Mouse (Mus musculus): Measurements from ENCODE around the gene Hist2h2ab. TPM values are rescaled to one million over a fixed set of nuclear protein-coding genes. Genes with fewer than 3 reads are reported as not detected.
"Not testable (repeated sequence)": the region's sequence is repeated elsewhere in the genome, so short reads cannot be mapped to it uniquely, and the experiment has no call there.

The Hist2h2ab gene
- polyA plus RNA-seq, 1 experiment, result not detected

DNA sequence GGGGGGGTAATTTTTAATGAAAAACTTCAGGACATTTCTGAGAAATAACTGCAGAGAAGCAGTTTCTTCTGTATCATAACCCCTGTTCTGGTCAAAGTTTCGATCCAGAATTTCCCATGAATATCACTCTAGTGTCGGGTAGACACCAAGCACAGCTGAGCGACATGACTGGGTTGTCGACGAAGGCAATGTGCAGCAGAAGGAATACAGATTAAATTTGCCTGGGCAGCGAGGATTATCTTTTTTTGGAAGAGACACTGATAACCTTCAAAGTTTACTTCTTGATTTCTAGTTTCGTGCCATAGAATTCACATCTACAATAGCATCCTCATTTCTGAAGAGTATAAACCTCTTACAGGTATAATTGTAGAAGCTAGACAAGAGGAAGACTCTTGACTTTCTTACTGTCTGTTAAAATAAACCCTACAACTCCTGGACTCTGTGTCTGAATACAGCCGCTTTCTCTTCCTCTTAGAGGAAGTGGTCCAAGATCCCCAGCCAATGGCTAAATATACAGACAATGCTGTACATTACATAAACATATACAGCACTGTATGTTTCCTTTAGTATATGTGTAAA, 46.6 kb downstream of the Hist2h2ab start:
- H3K4me2 ChIP-seq (ENCODE audit: low read depth), result no peak overlapping the region
- no peak overlapping the region for H3ac ChIP-seq (ENCODE audit: control insufficient read depth, insufficient read length)
- H3K36me3 ChIP-seq (ENCODE audit: control insufficient read depth, insufficient read depth), result no peaks in the 10 kb centered on the region
- TF ChIP-seq CEBPB (IDR thresholded peaks at IDR 0.05; ENCODE audit: insufficient read depth, poor library complexity, severe bottlenecking) (no peak), E2F4 (IDR thresholded peaks at IDR 0.05; ENCODE audit: insufficient read depth) (no peak), REST (IDR thresholded peaks at IDR 0.05; ENCODE audit: insufficient read depth, insufficient read length) (no peak), TCF12 (IDR thresholded peaks at IDR 0.05; ENCODE audit: insufficient read depth, poor library complexity, severe bottlenecking) (no peak), MYOG (IDR thresholded peaks at IDR 0.05; ENCODE audit: control insufficient read depth in 1 of 3, insufficient read depth in 1 of 3, insufficient read length in 2 of 3, low read depth in 2 of 3) (no peak), USF1 (IDR thresholded peaks at IDR 0.05; ENCODE audit: low read depth) (no peak), TCF3 (IDR thresholded peaks at IDR 0.05; ENCODE audit: insufficient read length, low read depth) (no peak), MYOD1 (IDR thresholded peaks at IDR 0.05; ENCODE audit: control insufficient read depth in 1 of 3, insufficient read length in 2 of 3, low read depth in 2 of 3) (no peak), POLR2A (IDR thresholded peaks at IDR 0.05; ENCODE audit: insufficient read length, low read depth) (no peak), SRF (IDR thresholded peaks at IDR 0.05; ENCODE audit: control insufficient read depth, insufficient read length, low read depth) (no peak), POLR2AphosphoS2 (IDR thresholded peaks at IDR 0.05; ENCODE audit: insufficient read length, low read depth) (no peak), MAX (IDR thresholded peaks at IDR 0.05; ENCODE audit: low read depth) (no peak)
- H3K4me3 ChIP-seq, result no peak overlapping the region
- H3K79me2 ChIP-seq (ENCODE audit: control insufficient read depth, insufficient read depth), result no peaks in the 10 kb centered on the region
- H3K27me3 ChIP-seq (ENCODE audit: control insufficient read depth, insufficient read depth, insufficient read length), result no peaks in the 10 kb centered on the region

DNA sequence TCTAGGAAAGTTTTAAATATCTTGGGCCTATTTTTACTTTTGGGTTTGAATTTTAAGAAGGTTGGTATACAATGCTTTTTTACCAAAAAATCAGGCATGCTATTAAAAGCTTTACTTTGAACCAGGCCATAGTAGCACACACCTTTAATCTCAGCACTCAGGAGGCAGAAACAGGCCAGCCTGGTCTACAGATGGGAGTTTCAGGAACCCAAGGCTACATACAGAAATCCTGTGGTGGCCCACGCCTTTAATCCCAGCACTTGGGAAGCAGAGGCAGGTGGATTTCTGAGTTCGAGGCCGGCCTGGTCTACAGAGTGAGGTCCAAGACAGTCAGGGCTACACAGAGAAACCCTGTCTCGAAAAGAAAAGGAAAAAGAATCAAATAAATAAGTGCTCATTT, 47.9 kb downstream of the Hist2h2ab start:
- no peak for TF ChIP-seq MAX (IDR thresholded peaks at IDR 0.05; ENCODE audit: low read depth)
- no peak for TF ChIP-seq TCF3 (IDR thresholded peaks at IDR 0.05; ENCODE audit: insufficient read length, low read depth)
- TF ChIP-seq POLR2A (IDR thresholded peaks at IDR 0.05; ENCODE audit: insufficient read length, low read depth), result no peak
- TF ChIP-seq USF1 (IDR thresholded peaks at IDR 0.05; ENCODE audit: low read depth), result no peak
- no peak for TF ChIP-seq MYOG (IDR thresholded peaks at IDR 0.05; ENCODE audit: control insufficient read depth in 1 of 3, insufficient read depth in 1 of 3, insufficient read length in 2 of 3, low read depth in 2 of 3)
- TF ChIP-seq POLR2AphosphoS2 (IDR thresholded peaks at IDR 0.05; ENCODE audit: insufficient read length, low read depth), result no peak
- TF ChIP-seq REST (IDR thresholded peaks at IDR 0.05; ENCODE audit: insufficient read depth, insufficient read length), result no peak
- TF ChIP-seq CEBPB (IDR thresholded peaks at IDR 0.05; ENCODE audit: insufficient read depth, poor library complexity, severe bottlenecking), result no peak
- no peak for TF ChIP-seq E2F4 (IDR thresholded peaks at IDR 0.05; ENCODE audit: insufficient read depth)
- TF ChIP-seq TCF12 (IDR thresholded peaks at IDR 0.05; ENCODE audit: insufficient read depth, poor library complexity, severe bottlenecking), result no peak
- TF ChIP-seq SRF (IDR thresholded peaks at IDR 0.05; ENCODE audit: control insufficient read depth, insufficient read length, low read depth), result no peak
- no peak for TF ChIP-seq MYOD1 (IDR thresholded peaks at IDR 0.05; ENCODE audit: control insufficient read depth in 1 of 3, insufficient read length in 2 of 3, low read depth in 2 of 3)
- H3K79me2 ChIP-seq (ENCODE audit: control insufficient read depth, insufficient read depth), result no peaks in the 10 kb centered on the region
- no peak overlapping the region for H3ac ChIP-seq (ENCODE audit: control insufficient read depth, insufficient read length)
- H3K27me3 ChIP-seq (ENCODE audit: control insufficient read depth, insufficient read depth, insufficient read length), result no peaks in the 10 kb centered on the region
- H3K4me2 ChIP-seq (ENCODE audit: low read depth), result peak overlapping the region; percentile 82
- peak overlapping the region; percentile 46 for H3K4me3 ChIP-seq
- no peaks in the 10 kb centered on the region for H3K36me3 ChIP-seq (ENCODE audit: control insufficient read depth, insufficient read depth)

GRCm38 (mm10) chr3:96268051-96268775, 48.5 kb downstream of the Hist2h2ab start, which contains the start of gene Hist2h3b:
TSS of gene Hist2h3b (plus strand) at chr3:96268654.
- Histone ChIP-seq H3ac (ENCODE audit: control insufficient read depth, insufficient read length) (peak within 1 kb of the TSS; percentile 46), H3K4me2 (ENCODE audit: low read depth) (peak within 1 kb of the TSS; percentile 82), H3K36me3 (ENCODE audit: control insufficient read depth, insufficient read depth) (no peaks in the 10 kb centered on the region), H3K4me3 (peak within 1 kb of the TSS; percentile 46), H3K27me3 (ENCODE audit: control insufficient read depth, insufficient read depth, insufficient read length) (no peaks in the 10 kb centered on the region), H3K79me2 (ENCODE audit: control insufficient read depth, insufficient read depth) (no peaks in the 10 kb centered on the region)
- TF ChIP-seq POLR2AphosphoS2 (IDR thresholded peaks at IDR 0.05; ENCODE audit: insufficient read length, low read depth) (peak; percentile 92), MYOD1 (IDR thresholded peaks at IDR 0.05; ENCODE audit: control insufficient read depth in 1 of 3, insufficient read length in 2 of 3, low read depth in 2 of 3) (no peak), REST (IDR thresholded peaks at IDR 0.05; ENCODE audit: insufficient read depth, insufficient read length) (no peak), E2F4 (IDR thresholded peaks at IDR 0.05; ENCODE audit: insufficient read depth) (no peak), USF1 (IDR thresholded peaks at IDR 0.05; ENCODE audit: low read depth) (no peak), POLR2A (IDR thresholded peaks at IDR 0.05; ENCODE audit: insufficient read length, low read depth) (peak; percentile 85), TCF3 (IDR thresholded peaks at IDR 0.05; ENCODE audit: insufficient read length, low read depth) (no peak), TCF12 (IDR thresholded peaks at IDR 0.05; ENCODE audit: insufficient read depth, poor library complexity, severe bottlenecking) (no peak), CEBPB (IDR thresholded peaks at IDR 0.05; ENCODE audit: insufficient read depth, poor library complexity, severe bottlenecking) (0 out of 2 replicates have a peak, but pooled peaks have one; percentile 40), MYOG (IDR thresholded peaks at IDR 0.05; ENCODE audit: control insufficient read depth in 1 of 3, insufficient read depth in 1 of 3, insufficient read length in 2 of 3, low read depth in 2 of 3) (no peak)

DNA sequence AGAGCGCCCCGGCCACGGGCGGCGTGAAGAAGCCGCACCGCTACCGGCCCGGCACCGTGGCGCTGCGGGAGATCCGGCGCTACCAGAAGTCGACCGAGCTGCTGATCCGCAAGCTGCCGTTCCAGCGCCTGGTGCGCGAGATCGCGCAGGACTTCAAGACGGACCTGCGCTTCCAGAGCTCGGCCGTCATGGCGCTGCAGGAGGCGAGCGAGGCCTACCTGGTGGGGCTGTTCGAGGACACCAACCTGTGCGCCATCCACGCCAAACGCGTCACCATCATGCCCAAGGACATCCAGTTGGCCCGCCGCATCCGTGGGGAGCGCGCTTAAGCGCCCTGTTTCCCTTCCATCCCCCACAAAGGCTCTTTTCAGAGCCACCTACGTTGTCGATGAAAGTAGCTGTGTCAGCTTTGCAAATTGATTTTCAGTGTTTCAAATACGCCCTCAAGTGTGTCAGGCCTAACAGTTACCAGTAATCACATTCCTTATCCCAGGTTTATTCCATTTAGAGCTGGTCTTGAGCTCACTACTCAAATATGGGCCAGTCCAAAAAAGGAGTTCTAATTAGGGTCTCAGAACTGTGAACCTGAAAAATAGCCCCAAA, 49.2 kb downstream of the Hist2h2ab start:
- H3K36me3 ChIP-seq (ENCODE audit: control insufficient read depth, insufficient read depth), result not testable (repeated sequence)

More for the DNA sequence above, 49.2 kb downstream of the Hist2h2ab start:
- Histone ChIP-seq H3K4me2 (ENCODE audit: low read depth) (peak overlapping the region; percentile 82), H3ac (ENCODE audit: control insufficient read depth, insufficient read length) (peak overlapping the region; percentile 46), H3K4me3 (peak overlapping the region; percentile 46)
- H3K27me3 ChIP-seq (ENCODE audit: control insufficient read depth, insufficient read depth, insufficient read length); H3K79me2 ChIP-seq (ENCODE audit: control insufficient read depth, insufficient read depth): not testable (repeated sequence)
- TF ChIP-seq POLR2AphosphoS2 (IDR thresholded peaks at IDR 0.05; ENCODE audit: insufficient read length, low read depth), result peak; percentile 90
- TF ChIP-seq POLR2A (IDR thresholded peaks at IDR 0.05; ENCODE audit: insufficient read length, low read depth), result peak; percentile 84

Other genes with a start within 250 kb of the Hist2h2ab start
- gene Plekho1, start 223.9 kb upstream of the Hist2h2ab start, polyA plus RNA-seq (2012; fragmentation: generic; extraction: Trizol), result 107 TPM
- 22.0 TPM for gene Vps45, start 161.4 kb upstream of the Hist2h2ab start, polyA plus RNA-seq (2012; fragmentation: generic; extraction: Trizol)
- 16.4 TPM for gene Otud7b, start 115.3 kb upstream of the Hist2h2ab start, polyA plus RNA-seq (2012; fragmentation: generic; extraction: Trizol)
- gene Mtmr11, start 57.9 kb upstream of the Hist2h2ab start, polyA plus RNA-seq (2012; fragmentation: generic; extraction: Trizol), result 4.6 TPM
- 77.5 TPM for gene Sf3b4, start 47.5 kb upstream of the Hist2h2ab start, polyA plus RNA-seq (2012; fragmentation: generic; extraction: Trizol)
- gene Sv2a, start 38.7 kb upstream of the Hist2h2ab start, polyA plus RNA-seq (2012; fragmentation: generic; extraction: Trizol), result 0.28 TPM
- gene Bola1, start 156 bp upstream of the Hist2h2ab start, polyA plus RNA-seq (2012; fragmentation: generic; extraction: Trizol), result 88.0 TPM
- 1.3 TPM for gene Hist2h2ac, start 1.0 kb downstream of the Hist2h2ab start, polyA plus RNA-seq (2012; fragmentation: generic; extraction: Trizol)
- gene Hist2h2be, start 1.3 kb downstream of the Hist2h2ab start, polyA plus RNA-seq (2012; fragmentation: generic; extraction: Trizol), result 2.2 TPM
- gene Hist2h3c2, start 19.3 kb downstream of the Hist2h2ab start, polyA plus RNA-seq (2012; fragmentation: generic; extraction: Trizol), result 22.7 TPM
- gene Hist2h2aa2, start 20.4 kb downstream of the Hist2h2ab start, polyA plus RNA-seq (2012; fragmentation: generic; extraction: Trizol), result 103 TPM
- not detected for gene Hist2h2aa1, start 25.6 kb downstream of the Hist2h2ab start, polyA plus RNA-seq (2012; fragmentation: generic; extraction: Trizol)
- gene Hist2h3c1, start 26.8 kb downstream of the Hist2h2ab start, polyA plus RNA-seq (2012; fragmentation: generic; extraction: Trizol), result not detected
- gene Hist2h4, start 43.4 kb downstream of the Hist2h2ab start, polyA plus RNA-seq (2012; fragmentation: generic; extraction: Trizol), result 1.1 TPM
- 1.1 TPM for gene Hist2h3b, start 48.8 kb downstream of the Hist2h2ab start, polyA plus RNA-seq (2012; fragmentation: generic; extraction: Trizol)
- 3.7 TPM for gene Hist2h2bb, start 49.9 kb downstream of the Hist2h2ab start, polyA plus RNA-seq (2012; fragmentation: generic; extraction: Trizol)
- 0.05 TPM for gene Fcgr1, start 74.1 kb downstream of the Hist2h2ab start, polyA plus RNA-seq (2012; fragmentation: generic; extraction: Trizol)
- gene BC107364, start 232.4 kb downstream of the Hist2h2ab start, polyA plus RNA-seq (2012; fragmentation: generic; extraction: Trizol), result not detected